Mouse (Mus musculus): Measurements from ENCODE around the gene Mmd. TPM values are rescaled to one million over a fixed set of nuclear protein-coding genes. Genes with fewer than 3 reads are reported as not detected.
A peak's percentile ranks its signal among the peaks of the same experiment; 100 is the strongest.

The Mmd gene
- 11.5 and 12.2 TPM in 2 replicates for polyA plus RNA-seq (2015; fragmentation: Nextera tagmentation; extraction: Ambion mirVana)

GRCm38 (mm10) chr11:90249025-90249650 is at the start of gene Mmd:
TSS of gene Mmd (plus strand) at chr11:90249456.
- Histone ChIP-seq H3K9ac (ENCODE audit: low read depth, low read length) (peak within 1 kb of the TSS; percentile 77), H3K4me1 (ENCODE audit: control insufficient read depth, low read depth, low read length) (peaks cover 29% of the 10 kb centered on the region), H3K9me3 (replicated peaks; ENCODE audit: control insufficient read depth, low read length) (no peaks in the 10 kb centered on the region), H3K36me3 (ENCODE audit: control insufficient read depth, insufficient read depth) (no peaks in the 10 kb centered on the region), H3K4me3 (ENCODE audit: low read depth, low read length) (peak within 1 kb of the TSS; percentile 79), H3K4me2 (ENCODE audit: low read depth, low read length) (peak within 1 kb of the TSS; percentile 83), H3K27ac (ENCODE audit: low read length) (peak within 1 kb of the TSS; percentile 78), H3K27me3 (ENCODE audit: control insufficient read depth, insufficient read depth, low read depth, low read length) (no peaks in the 10 kb centered on the region)
- 0% methylated on average over 48 of the region's 51 CpGs for WGBS (ENCODE audit: insufficient replicate concordance)
- peak; percentile 99 for ATAC-seq (ENCODE audit: low read depth)

- Histone ChIP-seq H3K9me3 (replicated peaks; ENCODE audit: control insufficient read depth, low read length) (no peaks in the 10 kb centered on the region), H3K4me3 (ENCODE audit: low read depth, low read length) (no peak overlapping the region), H3K27ac (ENCODE audit: low read length) (no peak overlapping the region), H3K36me3 (ENCODE audit: control insufficient read depth, insufficient read depth) (no peaks in the 10 kb centered on the region), H3K4me1 (ENCODE audit: control insufficient read depth, low read depth, low read length) (no peaks in the 10 kb centered on the region), H3K4me2 (ENCODE audit: low read depth, low read length) (no peak overlapping the region), H3K9ac (ENCODE audit: low read depth, low read length) (no peak overlapping the region), H3K27me3 (ENCODE audit: control insufficient read depth, insufficient read depth, low read depth, low read length) (no peaks in the 10 kb centered on the region)
- ATAC-seq (ENCODE audit: low read depth), result no peak
- 56% methylated on average over 2 of the region's 2 CpGs for WGBS (ENCODE audit: insufficient replicate concordance)
These were observed 48.4 kb upstream of the Mmd start for GRCm38 (mm10) chr11:90200826-90201225.

GRCm38 (mm10) chr11:90214246-90214645 is 35.0 kb upstream of the Mmd start:
- H3K36me3 ChIP-seq (ENCODE audit: control insufficient read depth, insufficient read depth), result no peaks in the 10 kb centered on the region
- no peaks in the 10 kb centered on the region for H3K4me1 ChIP-seq (ENCODE audit: control insufficient read depth, low read depth, low read length)
- H3K9me3 ChIP-seq (replicated peaks; ENCODE audit: control insufficient read depth, low read length), result no peaks in the 10 kb centered on the region
- no peak overlapping the region for H3K4me3 ChIP-seq (ENCODE audit: low read depth, low read length)
- no peak for ATAC-seq (ENCODE audit: low read depth)
- H3K4me2 ChIP-seq (ENCODE audit: low read depth, low read length), result no peak overlapping the region
- no peak overlapping the region for H3K27ac ChIP-seq (ENCODE audit: low read length)
- H3K9ac ChIP-seq (ENCODE audit: low read depth, low read length), result no peak overlapping the region
- H3K27me3 ChIP-seq (ENCODE audit: control insufficient read depth, insufficient read depth, low read depth, low read length), result no peaks in the 10 kb centered on the region
- 62% methylated on average over 7 of the region's 7 CpGs for WGBS (ENCODE audit: insufficient replicate concordance)

- H3K4me3 ChIP-seq (ENCODE audit: low read depth, low read length), result no peak overlapping the region
- H3K9ac ChIP-seq (ENCODE audit: low read depth, low read length), result no peak overlapping the region
- H3K27me3 ChIP-seq (ENCODE audit: control insufficient read depth, insufficient read depth, low read depth, low read length), result no peaks in the 10 kb centered on the region
- WGBS (ENCODE audit: insufficient replicate concordance), result 18% methylated on average over 6 of the region's 6 CpGs
- H3K9me3 ChIP-seq (replicated peaks; ENCODE audit: control insufficient read depth, low read length), result no peaks in the 10 kb centered on the region
- H3K4me2 ChIP-seq (ENCODE audit: low read depth, low read length), result no peak overlapping the region
- H3K27ac ChIP-seq (ENCODE audit: low read length), result no peak overlapping the region
- no peaks in the 10 kb centered on the region for H3K4me1 ChIP-seq (ENCODE audit: control insufficient read depth, low read depth, low read length)
- no peaks in the 10 kb centered on the region for H3K36me3 ChIP-seq (ENCODE audit: control insufficient read depth, insufficient read depth)
- ATAC-seq (ENCODE audit: low read depth), result no peak
These were observed 29.1 kb upstream of the Mmd start for GRCm38 (mm10) chr11:90220022-90220645.

GRCm38 (mm10) chr11:90220750-90221149 is 28.5 kb upstream of the Mmd start:
- Histone ChIP-seq H3K4me2 (ENCODE audit: low read depth, low read length) (no peak overlapping the region), H3K27me3 (ENCODE audit: control insufficient read depth, insufficient read depth, low read depth, low read length) (no peaks in the 10 kb centered on the region), H3K9ac (ENCODE audit: low read depth, low read length) (no peak overlapping the region), H3K27ac (ENCODE audit: low read length) (no peak overlapping the region), H3K4me1 (ENCODE audit: control insufficient read depth, low read depth, low read length) (no peaks in the 10 kb centered on the region), H3K9me3 (replicated peaks; ENCODE audit: control insufficient read depth, low read length) (no peaks in the 10 kb centered on the region), H3K36me3 (ENCODE audit: control insufficient read depth, insufficient read depth) (no peaks in the 10 kb centered on the region), H3K4me3 (ENCODE audit: low read depth, low read length) (no peak overlapping the region)
- WGBS (ENCODE audit: insufficient replicate concordance), result 30% methylated on average over 2 of the region's 2 CpGs
- no peak for ATAC-seq (ENCODE audit: low read depth)

- ATAC-seq (ENCODE audit: low read depth), result peak; percentile 67
- Histone ChIP-seq H3K36me3 (ENCODE audit: control insufficient read depth, insufficient read depth) (no peaks in the 10 kb centered on the region), H3K4me1 (ENCODE audit: control insufficient read depth, low read depth, low read length) (no peaks in the 10 kb centered on the region; the same call in 1 of the 2 replicates), H3K9me3 (replicated peaks; ENCODE audit: control insufficient read depth, low read length) (no peaks in the 10 kb centered on the region), H3K4me2 (ENCODE audit: low read depth, low read length) (0 out of 2 replicates have a peak overlapping the region, but pooled peaks have one; percentile 9), H3K27me3 (ENCODE audit: control insufficient read depth, insufficient read depth, low read depth, low read length) (no peaks in the 10 kb centered on the region), H3K27ac (ENCODE audit: low read length) (no peak overlapping the region), H3K4me3 (ENCODE audit: low read depth, low read length) (no peak overlapping the region), H3K9ac (ENCODE audit: low read depth, low read length) (no peak overlapping the region)
- 7% methylated on average over 11 of the region's 11 CpGs for WGBS (ENCODE audit: insufficient replicate concordance)
These were observed 24.3 kb upstream of the Mmd start for GRCm38 (mm10) chr11:90224914-90225470.

GRCm38 (mm10) chr11:90227000-90227922 is 22.0 kb upstream of the Mmd start:
- WGBS (ENCODE audit: insufficient replicate concordance), result 46% methylated on average over 12 of the region's 12 CpGs

GRCm38 (mm10) chr11:90228251-90228949 is 20.9 kb upstream of the Mmd start:
- Histone ChIP-seq H3K4me1 (ENCODE audit: control insufficient read depth, low read depth, low read length) (no peaks in the 10 kb centered on the region; the same call in 1 of the 2 replicates), H3K4me2 (ENCODE audit: low read depth, low read length) (no peak overlapping the region), H3K27ac (ENCODE audit: low read length) (no peak overlapping the region), H3K27me3 (ENCODE audit: control insufficient read depth, insufficient read depth, low read depth, low read length) (no peaks in the 10 kb centered on the region), H3K9ac (ENCODE audit: low read depth, low read length) (no peak overlapping the region), H3K36me3 (ENCODE audit: control insufficient read depth, insufficient read depth) (no peaks in the 10 kb centered on the region), H3K4me3 (ENCODE audit: low read depth, low read length) (no peak overlapping the region), H3K9me3 (replicated peaks; ENCODE audit: control insufficient read depth, low read length) (no peaks in the 10 kb centered on the region)
- 55% methylated on average over 9 of the region's 9 CpGs for WGBS (ENCODE audit: insufficient replicate concordance)
- ATAC-seq (ENCODE audit: low read depth), result no peak

More at GRCm38 (mm10) chr11:90227000-90227922, 22.0 kb upstream of the Mmd start:
- H3K36me3 ChIP-seq (ENCODE audit: control insufficient read depth, insufficient read depth), result no peaks in the 10 kb centered on the region
- no peak for ATAC-seq (ENCODE audit: low read depth)
- H3K9ac ChIP-seq (ENCODE audit: low read depth, low read length), result no peak overlapping the region
- H3K27me3 ChIP-seq (ENCODE audit: control insufficient read depth, insufficient read depth, low read depth, low read length), result no peaks in the 10 kb centered on the region
- H3K4me3 ChIP-seq (ENCODE audit: low read depth, low read length), result no peak overlapping the region
- H3K4me1 ChIP-seq (ENCODE audit: control insufficient read depth, low read depth, low read length), result no peaks in the 10 kb centered on the region; the same call in 1 of the 2 replicates
- H3K9me3 ChIP-seq (replicated peaks; ENCODE audit: control insufficient read depth, low read length), result no peaks in the 10 kb centered on the region
- H3K4me2 ChIP-seq (ENCODE audit: low read depth, low read length), result no peak overlapping the region
- no peak overlapping the region for H3K27ac ChIP-seq (ENCODE audit: low read length)

Data from liver, embryonic 16.5 days (tissue).